Mouse (Mus musculus) heart, postnatal 0 days (tissue): Measurements from ENCODE around the gene Dguok.

Experiments
- CTCF ChIP-seq: IDR thresholded peaks from 2 replicates; pipeline ENCODE4 v1.5.1; 2016; ENCODE audit warnings: antibody characterized with exemption, control low read depth, low read depth
- EP300 ChIP-seq: IDR thresholded peaks from 2 replicates; pipeline ENCODE4 v1.6.1; 2016; ENCODE audit warnings: antibody characterized with exemption, low read depth

DNA sequence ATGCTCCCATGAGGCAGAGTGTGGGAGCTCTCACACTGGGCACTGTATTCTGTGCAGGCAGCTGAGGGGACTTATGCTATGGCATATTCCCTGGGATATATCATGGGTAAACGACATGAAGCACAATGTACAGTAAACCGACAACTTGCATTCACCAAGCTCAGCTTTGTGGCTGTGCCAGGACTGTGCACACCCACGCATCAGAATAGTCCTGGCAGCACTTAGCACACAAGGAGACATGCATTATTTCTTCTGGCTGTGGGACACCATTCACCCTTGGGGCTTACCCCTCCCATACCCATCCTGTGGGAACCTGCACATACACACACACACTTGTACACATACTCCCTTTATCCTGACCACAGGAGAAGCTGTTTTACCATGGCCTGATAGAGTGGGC lies 68.2 kb downstream of the Dguok start:
- TF ChIP-seq CTCF = no peak
- TF ChIP-seq EP300 = no peak
